Mouse (Mus musculus): Measurements from ENCODE around the gene Grid2. TPM values are rescaled to one million over a fixed set of nuclear protein-coding genes. Genes with fewer than 3 reads are reported as not detected.

Grid2 gene
- total and polyA plus RNA-seq, 2 experiments, result not detected

DNA sequence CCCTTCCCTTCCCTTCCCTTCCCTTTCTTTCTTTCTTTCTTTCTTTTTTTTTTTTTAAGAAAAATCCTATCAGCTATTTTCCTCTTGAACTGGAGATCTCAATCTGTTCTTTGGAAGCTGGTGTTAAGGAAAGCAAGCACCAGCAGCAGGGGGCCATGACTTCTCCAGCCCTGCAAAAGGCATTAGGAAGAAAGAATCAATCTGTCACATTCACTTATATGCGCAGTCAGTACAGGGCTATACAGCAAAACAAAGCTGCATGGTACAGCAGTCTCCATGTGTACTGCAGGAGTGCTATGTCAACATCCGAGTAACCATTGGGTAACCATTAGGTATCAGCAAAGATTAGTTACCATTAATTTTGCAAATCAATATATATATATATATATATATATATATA lies 809.0 kb downstream of the Grid2 start:
- Histone ChIP-seq H3K9ac (ENCODE audit: low read depth, low read length) (no peak overlapping the region), H3K27ac (replicated peaks; ENCODE audit: insufficient read depth, low read depth, low read length) (no peak overlapping the region), H3K79me2 (ENCODE audit: control insufficient read depth, insufficient read depth, low read length) (no peaks in the 10 kb centered on the region), H3K27me3 (ENCODE audit: control insufficient read depth, insufficient read depth, low read length) (no peaks in the 10 kb centered on the region), H3K36me3 (ENCODE audit: control insufficient read depth, insufficient read depth, low read length) (no peaks in the 10 kb centered on the region), H3K4me3 (ENCODE audit: insufficient read depth, low read depth, low read length) (no peak overlapping the region), H3K4me1 (ENCODE audit: control insufficient read depth, insufficient read depth, low read length) (no peaks in the 10 kb centered on the region)
- DNase-seq (ENCODE audit: extremely low read depth, low read depth, low spot score), result no peak
- WGBS, result 91% methylated on average over 2 of the region's 2 CpGs
- no peak for TF ChIP-seq POLR2A (IDR thresholded peaks at IDR 0.05; ENCODE audit: extremely low read depth, insufficient read depth, low read length)
- no peak for TF ChIP-seq CTCF (IDR thresholded peaks at IDR 0.05; ENCODE audit: low read depth, low read length)

DNA sequence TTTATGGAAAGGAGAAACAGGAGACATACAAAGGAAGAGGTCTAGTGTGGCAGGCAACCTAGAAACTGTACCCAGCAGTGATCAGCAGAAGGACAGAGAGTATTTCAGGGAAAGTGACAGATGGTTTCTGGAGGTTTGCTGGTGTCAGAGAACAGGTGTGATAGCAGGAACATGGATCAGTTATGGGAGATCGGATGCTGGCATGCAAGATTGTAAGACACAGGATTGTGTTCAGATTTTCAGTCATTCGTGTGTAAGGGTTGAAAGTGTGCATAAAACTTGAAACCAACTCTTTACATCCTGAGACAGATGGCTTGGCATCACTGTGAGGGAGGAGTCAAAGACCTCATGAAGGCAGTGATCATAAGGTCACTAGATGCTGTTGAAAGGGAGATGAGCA lies 817.7 kb downstream of the Grid2 start:
- Histone ChIP-seq H3K27me3 (ENCODE audit: control insufficient read depth, insufficient read depth, low read length) (no peaks in the 10 kb centered on the region), H3K4me3 (ENCODE audit: insufficient read depth, low read depth, low read length) (no peak overlapping the region), H3K27ac (replicated peaks; ENCODE audit: insufficient read depth, low read depth, low read length) (no peak overlapping the region), H3K36me3 (ENCODE audit: control insufficient read depth, insufficient read depth, low read length) (no peaks in the 10 kb centered on the region), H3K4me1 (ENCODE audit: control insufficient read depth, insufficient read depth, low read length) (no peaks in the 10 kb centered on the region), H3K9ac (ENCODE audit: low read depth, low read length) (no peak overlapping the region), H3K79me2 (ENCODE audit: control insufficient read depth, insufficient read depth, low read length) (no peaks in the 10 kb centered on the region)
- no peak for DNase-seq (ENCODE audit: extremely low read depth, low read depth, low spot score)
- TF ChIP-seq CTCF (IDR thresholded peaks at IDR 0.05; ENCODE audit: low read depth, low read length) (no peak), POLR2A (IDR thresholded peaks at IDR 0.05; ENCODE audit: extremely low read depth, insufficient read depth, low read length) (no peak)
- 55% methylated on average over 2 of the region's 2 CpGs for WGBS

DNA sequence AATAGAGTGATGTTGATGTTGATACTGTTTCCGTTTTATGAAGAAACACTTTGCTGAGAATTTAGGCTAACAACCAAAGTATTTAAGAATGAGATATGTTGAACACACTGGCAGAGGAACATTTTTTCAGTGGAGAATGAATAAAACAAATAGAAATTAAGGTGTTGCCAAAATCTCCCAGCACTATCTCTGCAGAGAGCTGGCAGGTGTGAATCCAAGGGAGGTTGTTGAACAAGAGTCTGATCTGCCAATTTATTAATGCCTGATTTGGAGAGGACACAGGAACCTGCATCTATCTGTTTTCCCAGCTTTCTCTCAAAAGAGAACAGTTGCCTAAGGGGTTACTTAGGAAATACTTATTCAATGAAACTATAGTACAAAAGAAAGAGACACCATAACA lies 822.2 kb downstream of the Grid2 start:
- 71% methylated on average over 1 of the region's 1 CpGs for WGBS
- TF ChIP-seq POLR2A (IDR thresholded peaks at IDR 0.05; ENCODE audit: extremely low read depth, insufficient read depth, low read length) (no peak), CTCF (IDR thresholded peaks at IDR 0.05; ENCODE audit: low read depth, low read length) (no peak)
- no peaks in the 10 kb centered on the region for H3K4me1 ChIP-seq (ENCODE audit: control insufficient read depth, insufficient read depth, low read length)
- H3K36me3 ChIP-seq (ENCODE audit: control insufficient read depth, insufficient read depth, low read length), result no peaks in the 10 kb centered on the region
- H3K79me2 ChIP-seq (ENCODE audit: control insufficient read depth, insufficient read depth, low read length), result no peaks in the 10 kb centered on the region
- H3K27me3 ChIP-seq (ENCODE audit: control insufficient read depth, insufficient read depth, low read length), result no peaks in the 10 kb centered on the region
- H3K4me3 ChIP-seq (ENCODE audit: insufficient read depth, low read depth, low read length), result no peak overlapping the region
- no peak overlapping the region for H3K27ac ChIP-seq (replicated peaks; ENCODE audit: insufficient read depth, low read depth, low read length)
- no peak overlapping the region for H3K9ac ChIP-seq (ENCODE audit: low read depth, low read length)
- no peak for DNase-seq (ENCODE audit: extremely low read depth, low read depth, low spot score)

DNA sequence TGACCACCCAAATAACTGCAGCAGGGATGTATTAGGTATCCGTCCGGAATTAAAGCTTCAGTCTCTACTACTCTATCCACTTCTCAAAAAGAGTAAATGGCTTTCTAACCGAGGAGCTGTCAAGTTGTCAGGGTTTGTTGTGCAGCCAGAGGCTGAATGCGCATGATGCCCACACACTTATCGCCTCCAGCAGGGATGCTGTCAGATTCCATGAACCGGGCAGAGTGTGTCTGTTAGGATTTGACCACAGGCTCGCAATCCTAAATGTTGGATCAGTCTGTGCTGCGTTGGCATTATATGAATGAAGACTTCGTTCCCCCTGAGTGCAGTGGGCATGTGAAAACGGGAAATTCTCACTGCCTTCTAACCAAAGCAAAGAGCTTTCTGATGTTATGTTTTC lies 843.0 kb downstream of the Grid2 start:
- WGBS, result 75% methylated on average over 10 of the region's 10 CpGs

DNA sequence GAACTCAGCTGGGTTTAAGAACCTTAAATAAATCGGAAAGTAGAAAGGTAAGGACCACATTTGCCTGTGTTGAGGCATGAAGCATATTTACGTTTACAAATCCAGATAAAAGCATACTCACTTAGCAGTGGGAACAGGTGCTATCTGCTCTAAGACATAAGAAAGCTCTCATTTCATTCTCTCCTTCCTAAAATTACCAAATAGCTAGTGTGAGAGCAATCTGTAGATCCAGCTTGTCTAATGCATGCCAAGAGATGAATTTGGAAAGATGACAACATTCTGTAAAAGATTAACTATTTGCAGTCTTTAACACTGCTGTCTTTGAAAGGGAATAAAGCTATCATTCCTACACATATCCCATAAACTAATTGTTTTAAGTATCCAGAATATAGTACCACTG lies 858.9 kb downstream of the Grid2 start:
- DNase-seq (ENCODE audit: extremely low read depth, low read depth, low spot score), result peak; percentile 0
- 75% methylated on average over 2 of the region's 2 CpGs for WGBS
- Histone ChIP-seq H3K27me3 (ENCODE audit: control insufficient read depth, insufficient read depth, low read length) (no peaks in the 10 kb centered on the region), H3K27ac (replicated peaks; ENCODE audit: insufficient read depth, low read depth, low read length) (no peak overlapping the region), H3K79me2 (ENCODE audit: control insufficient read depth, insufficient read depth, low read length) (no peaks in the 10 kb centered on the region), H3K9ac (ENCODE audit: low read depth, low read length) (no peak overlapping the region), H3K4me3 (ENCODE audit: insufficient read depth, low read depth, low read length) (no peak overlapping the region), H3K4me1 (ENCODE audit: control insufficient read depth, insufficient read depth, low read length) (no peaks in the 10 kb centered on the region), H3K36me3 (ENCODE audit: control insufficient read depth, insufficient read depth, low read length) (no peaks in the 10 kb centered on the region)
- TF ChIP-seq CTCF (IDR thresholded peaks at IDR 0.05; ENCODE audit: low read depth, low read length) (no peak), POLR2A (IDR thresholded peaks at IDR 0.05; ENCODE audit: extremely low read depth, insufficient read depth, low read length) (no peak)

More for the DNA sequence above, 843.0 kb downstream of the Grid2 start:
- no peaks in the 10 kb centered on the region for H3K27me3 ChIP-seq (ENCODE audit: control insufficient read depth, insufficient read depth, low read length)
- H3K4me1 ChIP-seq (ENCODE audit: control insufficient read depth, insufficient read depth, low read length), result no peaks in the 10 kb centered on the region
- no peak overlapping the region for H3K27ac ChIP-seq (replicated peaks; ENCODE audit: insufficient read depth, low read depth, low read length)
- no peak overlapping the region for H3K4me3 ChIP-seq (ENCODE audit: insufficient read depth, low read depth, low read length)
- no peaks in the 10 kb centered on the region for H3K36me3 ChIP-seq (ENCODE audit: control insufficient read depth, insufficient read depth, low read length)
- no peak for DNase-seq (ENCODE audit: extremely low read depth, low read depth, low spot score)
- no peaks in the 10 kb centered on the region for H3K79me2 ChIP-seq (ENCODE audit: control insufficient read depth, insufficient read depth, low read length)
- no peak overlapping the region for H3K9ac ChIP-seq (ENCODE audit: low read depth, low read length)
- TF ChIP-seq CTCF (IDR thresholded peaks at IDR 0.05; ENCODE audit: low read depth, low read length) (no peak), POLR2A (IDR thresholded peaks at IDR 0.05; ENCODE audit: extremely low read depth, insufficient read depth, low read length) (no peak)

DNA sequence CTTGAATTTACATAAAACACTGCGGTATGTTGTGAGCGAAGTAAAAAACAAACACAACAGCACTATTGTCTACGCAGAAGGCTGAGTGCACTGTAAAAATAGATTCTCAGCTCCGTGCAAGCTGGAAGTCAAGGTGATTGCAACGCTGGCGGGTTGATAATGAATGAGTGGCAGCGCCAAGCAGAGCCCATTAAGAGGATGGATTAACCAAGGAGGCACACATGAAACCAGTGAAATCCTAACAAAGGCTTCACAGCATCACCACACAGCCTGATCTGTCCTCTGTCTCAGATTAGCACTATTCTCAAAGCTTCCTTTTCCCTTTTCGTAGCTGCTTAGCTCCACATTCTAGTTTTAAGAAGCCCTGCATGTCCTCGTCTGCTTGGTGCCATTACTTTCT lies 880.6 kb downstream of the Grid2 start:
- no peaks in the 10 kb centered on the region for H3K36me3 ChIP-seq (ENCODE audit: control insufficient read depth, insufficient read depth, low read length)
- TF ChIP-seq CTCF (IDR thresholded peaks at IDR 0.05; ENCODE audit: low read depth, low read length) (no peak), POLR2A (IDR thresholded peaks at IDR 0.05; ENCODE audit: extremely low read depth, insufficient read depth, low read length) (no peak)
- 78% methylated on average over 9 of the region's 9 CpGs for WGBS
- H3K79me2 ChIP-seq (ENCODE audit: control insufficient read depth, insufficient read depth, low read length), result no peaks in the 10 kb centered on the region
- no peaks in the 10 kb centered on the region for H3K27me3 ChIP-seq (ENCODE audit: control insufficient read depth, insufficient read depth, low read length)
- H3K27ac ChIP-seq (replicated peaks; ENCODE audit: insufficient read depth, low read depth, low read length), result no peak overlapping the region
- H3K9ac ChIP-seq (ENCODE audit: low read depth, low read length), result no peak overlapping the region
- no peaks in the 10 kb centered on the region for H3K4me1 ChIP-seq (ENCODE audit: control insufficient read depth, insufficient read depth, low read length)
- H3K4me3 ChIP-seq (ENCODE audit: insufficient read depth, low read depth, low read length), result no peak overlapping the region
- DNase-seq (ENCODE audit: extremely low read depth, low read depth, low spot score), result no peak
